Mouse (Mus musculus) right cerebral cortex, postnatal 10 days (tissue): ENCODE data around the gene Ttc9c.
"Not testable (repeated sequence)": the region's sequence is repeated elsewhere in the genome, so short reads cannot be mapped to it uniquely, and the experiment has no call there.

Experiments
- DNase-seq, 2 experiments: peaks; one replicate each; pipeline ENCODE4 v3.0.0; 2021; ENCODE audit warnings: low spot score in 2 of 2

Gene Ttc9c

DNA sequence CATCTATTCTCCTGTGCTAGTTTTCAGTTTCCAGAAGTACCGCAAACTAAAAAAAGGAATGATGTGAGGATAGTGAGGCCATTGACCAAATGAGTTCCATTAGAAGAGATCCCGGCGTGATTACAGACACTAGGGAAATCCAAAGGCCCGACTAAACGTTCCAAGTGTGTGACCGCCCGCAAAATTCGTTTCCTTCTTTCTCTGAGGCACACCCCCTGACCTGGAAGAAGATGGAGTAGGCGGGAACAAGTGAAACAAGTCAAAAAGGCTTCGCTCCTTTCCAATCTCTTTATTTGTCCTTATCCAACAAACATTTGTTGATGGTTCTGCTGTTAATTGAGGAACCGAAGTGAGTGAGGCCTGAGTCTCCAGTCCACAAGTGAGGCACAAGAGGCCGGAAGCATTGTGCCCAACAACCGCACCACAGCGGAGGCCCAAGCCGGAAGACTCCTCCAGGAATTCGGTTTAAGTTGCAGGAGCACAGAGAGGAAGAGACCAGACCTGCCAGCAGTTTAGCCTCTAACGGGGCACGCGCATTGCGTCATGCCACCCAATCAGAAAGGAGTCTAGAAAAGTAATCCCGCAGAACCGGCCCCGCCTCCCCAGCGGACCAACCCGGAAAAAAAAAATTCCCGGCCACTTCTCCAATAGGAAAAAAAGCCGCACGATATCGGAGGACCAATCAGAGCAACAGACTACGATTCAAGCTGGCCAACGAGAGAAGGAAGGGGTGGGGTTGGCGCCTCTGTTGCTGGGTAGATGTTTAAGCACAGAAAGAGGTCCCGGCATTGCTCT, at the start of gene Ttc9c:
TSS of gene Ttc9c (minus strand) at position 533 of the 795 bp plus-strand sequence.
- peak; percentile 98 to 99 for DNase-seq

DNA sequence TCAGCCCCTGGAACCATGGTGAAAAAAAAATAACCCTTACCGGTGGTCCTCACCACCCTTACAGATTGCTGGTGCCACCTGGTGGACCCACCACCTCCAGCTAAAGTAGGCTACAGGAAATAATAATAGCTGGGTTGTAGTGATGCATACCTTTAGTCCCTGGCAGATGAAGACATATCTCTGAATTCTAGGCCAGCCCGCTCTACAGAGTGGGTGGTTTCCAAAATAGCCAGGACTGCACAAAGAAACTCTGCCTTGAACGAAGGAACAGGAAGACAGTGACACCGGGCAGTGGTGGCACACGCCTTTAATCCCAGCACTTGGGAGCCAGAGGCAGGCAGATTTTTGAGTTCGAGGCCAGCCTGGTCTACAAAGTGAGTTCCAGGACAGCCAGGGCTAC, 45.1 kb upstream of the Ttc9c start:
- no peak for DNase-seq

DNA sequence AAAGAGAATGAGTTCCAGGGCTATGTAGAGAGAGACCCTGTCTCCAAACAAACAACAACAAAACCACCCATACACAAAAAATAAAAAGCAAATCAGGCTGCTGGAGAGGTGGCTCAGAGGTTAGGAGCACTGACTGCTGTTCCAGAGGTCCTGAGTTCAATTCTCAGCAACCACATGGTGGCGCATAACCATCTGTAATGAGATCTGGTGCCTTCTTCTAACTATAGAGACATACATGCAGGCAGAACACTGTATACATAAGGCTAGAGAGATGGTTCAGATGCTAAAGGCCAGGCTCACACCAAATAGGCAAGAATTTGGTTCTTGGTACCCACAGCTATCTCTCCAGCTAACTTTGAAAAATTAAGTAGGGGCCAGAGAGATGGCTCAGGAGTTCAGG, 39.9 kb upstream of the Ttc9c start:
- no peak for DNase-seq

DNA sequence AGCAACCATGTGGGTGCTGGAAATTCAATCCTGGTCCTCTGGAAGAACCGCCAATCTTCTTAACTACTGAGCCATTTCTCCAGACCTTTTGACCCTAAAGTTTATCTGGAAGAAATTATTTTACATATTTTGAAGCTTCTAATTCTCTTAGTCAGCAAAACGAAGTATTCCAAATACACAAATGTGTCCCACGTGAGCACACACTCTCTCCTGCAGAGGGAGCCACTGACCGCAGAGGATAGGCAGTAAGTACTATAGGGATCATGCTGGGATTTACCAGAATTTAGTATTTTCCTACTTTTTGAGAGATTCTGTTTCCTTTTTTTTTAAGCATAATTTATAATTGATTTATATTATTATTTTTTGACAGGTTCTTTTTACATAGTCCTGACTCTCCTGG, 38.6 kb upstream of the Ttc9c start:
- DNase-seq = peak in 1 of 2 experiments; percentile 56

DNA sequence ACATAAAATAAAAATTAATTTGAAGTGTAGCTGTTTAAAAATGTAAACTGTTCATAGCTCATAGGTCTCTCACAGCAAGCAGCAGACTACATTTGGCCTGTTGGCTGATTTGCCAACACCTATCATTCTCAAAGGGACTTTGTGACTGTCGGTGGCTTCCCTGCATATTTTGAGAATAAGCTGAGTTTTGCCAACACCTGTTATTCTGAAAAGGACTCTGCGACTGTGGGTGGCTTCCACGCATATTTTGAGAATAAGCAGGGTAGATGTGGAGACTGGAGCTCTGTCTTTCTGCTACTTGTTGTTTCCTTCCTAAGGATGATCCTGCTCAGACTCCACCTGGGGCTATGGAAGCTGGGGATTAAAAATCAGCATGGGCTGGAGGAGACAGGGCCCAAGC, 34.0 kb upstream of the Ttc9c start:
- peak in 1 of 2 experiments; percentile 36 for DNase-seq

DNA sequence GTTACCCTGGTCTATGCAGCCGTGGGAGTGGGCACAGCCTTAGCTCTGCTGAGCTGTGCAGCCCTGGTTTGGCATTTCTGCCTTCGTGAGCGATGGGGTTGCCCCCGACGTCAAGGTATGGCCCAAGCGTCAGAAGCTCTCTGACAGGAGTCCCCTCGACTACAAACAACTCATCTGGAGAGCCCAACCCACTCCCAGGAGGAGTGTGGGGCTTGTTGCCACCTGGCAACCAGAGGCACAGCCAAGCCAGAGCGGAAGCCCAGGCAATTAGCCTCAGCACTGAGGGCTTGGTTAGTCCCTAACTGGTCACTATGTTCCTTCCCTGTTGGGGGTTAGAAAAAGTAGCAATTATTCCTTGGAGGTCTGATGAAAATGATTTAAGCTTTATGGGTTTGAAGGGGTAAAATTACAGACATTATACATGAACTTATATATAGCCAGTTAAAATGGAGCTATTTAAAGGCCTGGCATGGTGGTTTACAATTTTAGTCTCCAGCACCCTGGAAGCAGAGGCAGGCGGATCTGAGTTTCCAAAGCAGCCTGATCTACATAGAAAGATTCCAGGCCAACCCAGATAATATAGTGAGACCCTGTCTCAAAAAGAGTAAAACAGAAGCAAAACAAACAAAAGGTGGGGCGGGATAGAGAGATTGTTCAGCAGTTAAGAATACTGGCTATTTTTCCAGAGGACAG, 33.2 kb upstream of the Ttc9c start:
- DNase-seq = peak in 1 of 2 experiments; percentile 33

DNA sequence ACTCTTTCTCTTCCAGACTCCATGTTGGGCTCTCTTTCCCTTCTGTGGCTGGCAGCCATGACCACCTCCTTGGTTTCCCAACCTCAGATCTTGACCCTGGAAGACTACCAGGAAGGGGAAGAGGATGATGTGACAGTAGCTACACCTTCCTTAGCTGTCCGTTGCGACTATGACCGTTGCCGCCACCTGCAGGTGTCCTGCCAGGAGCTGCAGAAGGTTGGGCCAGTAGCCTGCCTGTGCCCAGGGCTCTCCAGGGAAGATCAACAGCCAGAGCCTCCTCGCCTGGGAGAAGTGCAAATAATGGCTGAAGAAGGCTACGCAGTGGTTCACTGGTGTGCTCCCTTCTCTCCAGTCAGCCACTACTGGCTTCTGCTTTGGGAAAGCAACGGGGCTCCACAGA, 32.5 kb upstream of the Ttc9c start:
- no peak for DNase-seq

DNA sequence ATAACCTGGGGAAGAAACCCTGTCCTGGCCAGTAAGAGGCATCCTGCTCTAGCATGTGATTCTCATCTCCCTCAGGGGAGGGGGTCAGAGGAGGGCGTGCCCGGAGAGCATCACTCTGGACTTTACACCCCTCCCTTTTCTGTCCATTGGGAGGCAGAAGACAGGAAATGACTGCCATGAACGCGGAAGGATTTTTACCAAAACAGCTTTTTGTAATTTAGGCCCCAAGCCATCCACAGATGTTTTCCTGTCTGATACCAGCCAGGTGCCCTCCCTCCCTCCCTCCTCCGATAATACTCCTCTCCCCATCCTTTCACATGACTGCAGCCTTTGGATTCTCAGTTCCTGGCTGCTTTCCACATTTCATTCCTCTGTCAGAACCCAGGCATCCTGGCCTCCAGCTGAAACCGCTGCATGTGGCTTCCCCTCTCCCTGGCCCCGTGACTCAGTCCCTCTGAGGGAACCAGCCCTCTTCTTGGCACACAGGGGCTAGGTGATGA, 31.3 kb upstream of the Ttc9c start, which contains the start of gene Lrrn4cl:
TSS of gene Lrrn4cl (plus strand) at position 367 of the 500 bp plus-strand sequence.
- DNase-seq = peak in 1 of 2 experiments; percentile 47

DNA sequence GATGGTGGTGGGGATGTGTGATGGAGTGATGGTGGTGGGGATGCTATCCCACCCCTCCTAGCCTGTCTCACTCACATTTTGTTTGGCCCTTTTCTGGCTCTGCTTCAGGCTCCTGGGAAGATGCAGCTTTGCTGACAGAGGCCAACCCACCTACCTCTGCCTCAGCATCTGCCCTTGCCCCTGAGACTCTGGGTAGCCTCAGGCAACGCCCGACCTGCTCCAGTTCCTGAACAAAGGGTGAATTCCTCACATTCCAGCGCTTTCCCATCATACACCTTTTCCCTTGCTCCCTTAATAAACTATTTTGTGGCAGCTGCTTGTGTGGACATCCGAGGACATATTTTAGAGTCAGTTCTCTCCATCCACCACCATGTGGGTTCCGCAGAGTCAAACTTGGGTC, 29.2 kb upstream of the Ttc9c start:
- DNase-seq = no peak

DNA sequence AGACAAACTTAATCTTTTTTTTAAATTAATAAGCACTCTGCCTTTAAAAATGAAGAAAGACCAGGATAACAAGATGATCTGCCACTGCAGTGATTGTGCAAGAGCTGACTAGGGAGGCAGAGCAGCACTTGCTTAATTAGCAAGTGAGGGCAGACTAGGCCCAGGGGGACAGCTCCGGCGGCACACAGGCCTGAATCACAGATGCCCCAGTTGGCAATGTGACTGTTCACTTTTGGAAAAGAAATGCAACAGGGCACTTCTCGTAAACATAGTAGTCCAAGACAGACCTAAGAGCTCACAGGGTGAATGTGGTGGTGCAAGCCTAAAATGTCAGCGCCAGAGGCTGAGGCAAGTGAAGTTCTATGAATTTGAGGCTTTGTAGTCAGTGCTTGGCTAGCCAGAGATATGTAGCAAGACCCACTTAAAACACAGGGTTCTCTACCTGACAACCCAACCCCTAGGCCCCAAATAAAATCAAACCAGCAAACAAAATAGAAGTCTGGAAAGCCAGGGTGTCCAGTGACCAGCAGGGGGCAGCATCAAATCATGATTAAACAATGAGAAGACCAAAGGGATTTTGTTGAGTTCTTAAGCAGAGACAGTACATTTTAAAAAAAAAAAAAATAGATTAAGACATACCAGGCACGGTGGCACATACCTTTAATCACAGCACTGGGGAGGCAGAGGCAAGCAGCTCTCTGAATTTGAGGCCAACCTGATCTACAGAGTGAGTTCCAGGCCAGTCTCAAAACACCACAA, 25.4 kb upstream of the Ttc9c start:
- peak; percentile 72 to 86 for DNase-seq

DNA sequence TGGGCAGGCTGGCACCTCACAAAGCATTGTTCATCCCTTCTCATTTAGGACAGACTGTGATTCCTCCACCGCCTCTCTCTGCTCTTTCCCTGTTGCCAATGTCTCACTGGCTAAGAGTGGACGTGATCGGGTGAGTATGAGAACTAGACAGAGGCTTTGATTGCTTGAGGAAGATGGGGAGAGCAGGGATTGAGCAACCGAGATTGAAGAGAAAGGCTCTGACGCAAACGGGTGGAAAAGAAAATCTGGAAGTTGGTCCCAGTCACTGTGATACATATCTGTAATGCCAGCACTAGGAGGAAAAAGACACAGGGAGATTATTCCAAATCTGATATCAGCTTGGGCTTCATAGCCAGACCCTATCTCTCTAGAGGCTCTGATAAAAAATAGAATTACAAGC, 23.8 kb upstream of the Ttc9c start:
- DNase-seq = no peak

DNA sequence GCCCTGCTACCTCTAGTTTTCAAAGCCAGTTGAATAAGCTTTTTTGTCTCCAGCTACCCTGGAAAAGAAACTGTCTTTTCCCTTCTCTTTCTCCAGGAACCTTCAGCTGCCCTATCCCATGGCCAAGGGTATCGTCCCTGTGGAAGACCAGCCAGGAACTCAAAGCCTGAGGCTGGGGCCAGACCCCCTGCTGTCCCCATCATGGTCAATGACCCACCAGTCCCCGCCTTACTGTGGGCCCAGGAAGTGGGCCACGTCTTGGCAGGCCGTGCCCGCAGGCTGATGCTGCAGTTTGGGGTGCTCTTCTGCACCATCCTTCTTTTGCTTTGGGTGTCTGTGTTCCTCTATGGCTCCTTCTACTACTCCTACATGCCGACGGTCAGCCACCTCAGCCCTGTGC, 21.9 kb upstream of the Ttc9c start:
- DNase-seq = no peak

DNA sequence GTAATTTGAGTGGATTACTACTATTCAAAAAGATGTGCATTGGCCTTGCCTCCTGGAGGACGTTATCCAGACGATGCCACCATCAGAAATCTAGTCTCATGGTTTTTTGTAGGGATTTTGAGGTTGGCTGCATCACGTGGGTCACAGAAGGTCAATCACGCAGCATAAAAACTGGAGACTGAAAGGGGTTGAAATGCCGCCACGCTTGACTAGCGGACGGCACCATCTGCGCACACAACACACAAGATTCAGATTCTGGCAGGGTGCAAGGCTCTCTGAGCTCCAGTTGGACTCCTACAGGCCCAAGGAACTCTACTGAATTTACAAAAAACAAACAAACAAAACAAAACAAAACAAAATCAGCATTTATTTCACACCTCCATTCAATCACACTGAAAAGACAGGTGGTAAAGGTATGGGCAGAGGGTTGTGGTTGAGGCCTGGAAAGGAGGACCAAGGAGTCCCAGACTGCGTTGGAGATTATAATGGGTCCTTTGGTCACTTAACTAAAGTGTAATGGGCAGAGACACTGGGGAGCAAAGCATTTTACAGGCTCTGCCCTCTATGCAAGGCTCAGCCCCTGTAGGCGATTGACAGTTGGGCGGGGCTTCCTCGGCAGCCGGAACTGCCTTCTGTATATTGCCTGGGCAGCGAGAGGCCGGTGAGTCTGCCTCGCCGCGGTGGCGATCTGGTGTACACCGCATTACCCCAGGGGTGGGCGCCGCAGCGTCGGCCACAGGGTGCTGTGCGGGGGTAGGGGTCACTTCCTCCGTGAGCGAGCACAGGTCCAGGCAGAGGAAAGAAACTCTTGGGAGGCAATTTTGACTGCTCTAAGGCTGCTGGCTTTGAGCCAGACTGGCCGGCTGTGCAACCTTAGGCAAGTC, 21.0 kb upstream of the Ttc9c start:
- DNase-seq = peak; percentile 81 to 87

DNA sequence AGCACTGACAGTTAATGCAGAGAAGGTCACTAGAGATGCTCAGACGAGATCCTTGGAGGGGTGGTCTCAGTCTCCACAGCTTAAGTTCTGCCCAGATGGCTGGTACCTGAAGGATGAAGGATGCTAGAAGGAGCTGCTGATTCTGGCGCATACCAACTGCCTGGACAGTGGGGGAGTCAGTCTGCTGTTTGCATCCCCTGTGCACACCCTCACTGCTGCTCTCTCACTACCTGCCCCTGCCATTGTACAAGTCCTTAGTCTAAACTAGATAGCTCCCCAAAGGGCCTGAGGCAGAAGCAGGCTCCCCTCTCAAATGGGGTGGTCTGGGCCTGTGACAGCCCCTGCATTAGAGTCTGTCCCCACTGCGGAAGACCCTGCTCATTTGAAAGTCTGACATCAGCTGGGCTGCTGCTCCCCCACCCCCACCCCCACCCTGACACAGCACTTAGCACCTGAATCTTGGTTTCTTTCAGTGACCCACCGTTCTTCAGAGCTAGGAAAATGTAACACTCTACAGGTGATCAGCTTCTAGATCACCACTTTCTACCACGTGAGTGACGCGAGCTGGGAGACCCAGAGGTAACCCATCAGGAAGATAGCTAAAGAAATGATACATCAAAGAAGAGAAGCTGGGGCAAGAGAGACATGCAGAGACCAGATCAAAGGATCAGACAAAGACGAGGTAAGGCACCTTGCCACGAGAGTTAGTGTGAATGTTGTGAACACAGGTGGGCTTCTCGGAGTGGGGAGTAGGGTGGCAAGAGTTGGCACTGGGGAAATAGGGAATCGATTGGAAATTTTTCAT, 20.2 kb upstream of the Ttc9c start, which contains the start of gene Gng3:
TSS of gene Gng3 (minus strand) at position 92 of the 805 bp plus-strand sequence.
- DNase-seq = peak; percentile 90 to 93

DNA sequence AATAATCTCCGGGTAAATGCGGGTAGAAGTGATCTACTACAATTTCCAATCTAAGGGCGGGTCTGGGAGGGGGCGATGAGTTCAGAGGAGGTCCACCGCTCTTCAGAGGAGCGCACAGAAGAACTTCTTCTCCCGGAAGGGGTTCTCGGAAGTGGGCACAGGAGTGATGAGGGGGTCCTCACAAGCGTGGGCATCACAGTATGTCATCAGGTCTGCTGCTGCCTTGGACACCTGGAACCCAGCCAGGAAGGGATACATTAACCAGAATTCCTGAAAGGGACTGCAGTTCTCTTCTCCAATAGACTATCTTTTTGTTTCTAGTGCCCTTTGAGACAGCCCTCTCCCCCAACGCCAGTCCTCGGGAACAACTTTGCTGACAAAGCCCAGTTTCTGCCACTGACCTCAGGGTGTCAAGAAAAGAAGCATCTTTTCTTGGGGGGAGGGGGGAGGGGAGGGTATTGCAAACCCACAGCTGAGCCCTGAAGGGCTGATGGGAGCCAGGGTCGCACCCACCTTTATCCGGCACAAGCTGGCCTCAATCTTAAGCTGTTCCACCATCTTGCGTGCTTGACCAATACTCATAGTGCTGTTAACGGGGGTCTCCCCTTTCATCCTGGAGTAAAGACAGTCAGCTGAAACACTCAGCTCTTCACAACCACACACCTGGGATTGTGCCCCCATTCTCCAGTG, 19.1 kb upstream of the Ttc9c start:
- peak; percentile 74 to 82 for DNase-seq

DNA sequence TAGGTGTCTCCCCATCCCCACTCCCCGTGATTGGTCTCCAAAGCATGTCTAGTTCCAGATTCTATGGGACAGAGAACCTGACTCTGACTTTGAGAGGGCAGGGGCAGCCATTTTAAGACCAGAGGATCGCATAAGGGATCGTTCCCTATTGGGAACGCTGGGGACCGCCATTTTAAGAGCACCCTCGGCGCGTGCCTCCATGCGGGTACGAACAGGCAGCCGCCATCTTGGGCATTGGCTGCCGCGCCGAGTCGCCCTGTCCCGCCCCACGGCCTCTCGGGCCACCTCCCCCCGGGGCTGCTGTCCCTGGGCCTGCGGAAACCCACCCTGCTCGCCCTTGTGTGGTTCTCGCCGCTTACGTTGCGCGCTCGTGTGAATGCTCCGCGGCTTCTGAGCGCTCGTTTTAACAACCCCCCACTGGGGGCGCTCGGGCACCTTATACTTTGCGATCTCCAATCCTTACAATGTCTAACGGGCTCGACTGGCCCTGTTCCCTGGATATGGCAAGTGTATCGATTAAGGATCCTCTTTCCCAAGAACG, 18.2 kb upstream of the Ttc9c start, which contains the start of gene Bscl2:
TSS of gene Bscl2 (plus strand) at position 217 of the 541 bp plus-strand sequence.
- peak; percentile 92 to 93 for DNase-seq

DNA sequence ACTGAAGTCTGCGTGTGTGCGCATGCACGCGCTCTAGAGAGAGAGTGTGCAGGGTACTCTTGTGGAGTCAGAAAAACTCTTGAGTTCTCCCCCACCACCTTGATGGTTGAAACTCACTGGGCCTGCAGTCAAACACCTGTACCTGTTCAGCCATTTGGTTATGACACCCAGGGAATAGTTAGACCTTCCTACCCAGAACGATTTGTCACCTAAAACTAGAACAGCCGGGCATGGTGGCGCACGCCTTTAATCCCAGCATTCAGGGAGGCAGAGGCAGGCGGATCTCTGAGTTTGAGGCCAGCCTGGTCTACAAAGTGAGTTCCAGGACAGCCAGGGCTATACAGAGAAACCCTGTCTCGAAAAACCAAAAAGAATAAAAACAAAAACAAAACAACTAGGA, 17.2 kb upstream of the Ttc9c start:
- DNase-seq = not testable (repeated sequence)

DNA sequence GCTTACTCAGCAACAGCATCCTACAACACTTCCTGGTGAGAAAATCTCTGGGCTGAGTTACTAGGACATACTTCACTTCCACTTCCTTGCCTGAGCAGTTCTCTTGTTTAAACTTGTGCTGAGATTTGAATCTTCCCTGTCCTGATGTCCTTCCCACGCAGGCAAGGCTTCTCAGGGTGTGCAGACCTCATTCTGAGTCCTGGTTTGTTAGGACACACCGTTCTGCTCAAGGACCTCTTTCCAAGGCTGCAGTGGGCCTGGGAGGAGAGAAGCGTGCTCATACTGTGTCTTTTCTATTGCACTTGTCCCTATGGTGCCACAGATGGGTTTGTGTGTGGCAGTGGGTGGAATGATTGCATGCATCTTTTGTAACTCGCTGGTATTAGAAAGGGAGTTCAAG, 13.8 kb upstream of the Ttc9c start:
- no peak for DNase-seq

DNA sequence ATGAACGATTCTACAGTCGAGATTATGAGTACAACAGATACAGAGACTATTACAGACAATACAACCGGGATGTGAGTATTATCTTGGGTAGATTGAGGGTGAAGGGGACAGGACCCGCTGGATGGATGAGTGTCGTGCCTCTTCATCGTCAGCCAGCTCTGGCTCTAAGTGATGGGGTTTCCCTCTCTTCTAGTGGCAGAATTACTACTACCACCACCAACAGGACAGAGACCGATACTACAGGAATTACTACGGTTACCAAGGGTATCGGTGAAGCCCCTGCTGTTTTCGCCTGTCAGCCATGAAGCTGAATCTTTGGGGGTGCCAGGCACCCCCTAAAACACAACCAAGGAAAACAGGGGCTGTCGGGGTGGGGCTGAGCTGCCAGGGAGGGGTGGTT, 12.1 kb upstream of the Ttc9c start:
- DNase-seq = no peak
